Mouse (Mus musculus): ENCODE data around the gene Ceacam19. TPM values are rescaled to one million over a fixed set of nuclear protein-coding genes. Genes with fewer than 3 reads are reported as not detected.

The Ceacam19 gene
- polyA plus RNA-seq, 1 experiment from 2014 or later: not detected

DNA sequence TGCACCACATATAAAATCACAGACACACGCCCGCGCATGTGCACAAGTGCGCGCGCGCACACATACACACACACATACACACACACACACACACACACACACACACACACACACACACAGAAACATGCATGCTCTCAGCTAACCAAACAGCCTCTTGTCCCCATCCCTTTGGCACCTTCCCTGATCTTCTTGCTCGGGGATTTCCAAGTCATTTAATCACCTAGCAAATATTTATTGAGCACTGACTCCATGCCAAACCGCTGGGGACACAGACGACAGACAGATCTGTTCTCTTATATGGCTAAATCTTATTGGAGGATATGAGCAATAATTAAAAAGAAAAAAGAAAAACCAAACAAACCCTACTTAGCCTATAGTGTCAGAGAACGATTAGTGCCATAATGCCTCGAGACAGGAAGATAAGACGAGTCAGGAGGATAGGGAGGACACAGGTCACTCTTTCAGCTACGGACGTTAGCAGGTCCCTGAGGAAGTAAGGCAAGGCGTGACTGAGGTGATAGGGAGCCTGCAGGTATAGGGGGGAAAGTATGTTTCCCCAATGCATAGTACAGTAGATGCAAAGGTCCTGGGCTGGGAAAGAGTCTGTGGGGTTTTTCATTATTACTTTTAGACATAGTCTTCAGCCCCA lies 19.9 kb downstream of the Ceacam19 start:
- H3K4me1 ChIP-seq (ENCODE audit: control insufficient read depth, insufficient read depth, low read length): no peaks in the 10 kb centered on the region

GRCm38 (mm10) chr7:19866490-19866889 lies 21.3 kb downstream of the Ceacam19 start:
- no peak overlapping the region for H3K27ac ChIP-seq (ENCODE audit: low read depth, low read length)
- no peak for ATAC-seq (ENCODE audit: low read depth)
- 79% methylated on average over 6 of the region's 6 CpGs for WGBS

More for the DNA sequence above, 19.9 kb downstream of the Ceacam19 start:
- Histone ChIP-seq H3K27me3 (ENCODE audit: control insufficient read depth, insufficient read depth, low read length) (no peaks in the 10 kb centered on the region), H3K36me3 (ENCODE audit: control insufficient read depth, insufficient read depth, low read length) (no peaks in the 10 kb centered on the region), H3K4me3 (ENCODE audit: low read depth, low read length) (no peak overlapping the region), H3K9me3 (ENCODE audit: control insufficient read depth, low read length) (no peaks in the 10 kb centered on the region), H3K27ac (ENCODE audit: low read depth, low read length) (no peak overlapping the region), H3K9ac (replicated peaks; ENCODE audit: low read depth, low read length) (no peak overlapping the region), H3K4me2 (ENCODE audit: low read depth, low read length) (no peak overlapping the region)
- 92% methylated on average over 16 of the region's 16 CpGs for WGBS
- no peak for ATAC-seq (ENCODE audit: low read depth)

GRCm38 (mm10) chr7:19865246-19866036 lies 22.3 kb downstream of the Ceacam19 start:
- Histone ChIP-seq H3K4me1 (ENCODE audit: control insufficient read depth, insufficient read depth, low read length) (no peaks in the 10 kb centered on the region), H3K4me3 (ENCODE audit: low read depth, low read length) (no peak overlapping the region), H3K9ac (replicated peaks; ENCODE audit: low read depth, low read length) (no peak overlapping the region), H3K4me2 (ENCODE audit: low read depth, low read length) (no peak overlapping the region), H3K27ac (ENCODE audit: low read depth, low read length) (no peak overlapping the region), H3K27me3 (ENCODE audit: control insufficient read depth, insufficient read depth, low read length) (no peaks in the 10 kb centered on the region), H3K9me3 (ENCODE audit: control insufficient read depth, low read length) (no peaks in the 10 kb centered on the region), H3K36me3 (ENCODE audit: control insufficient read depth, insufficient read depth, low read length) (no peaks in the 10 kb centered on the region)
- WGBS: 86% methylated on average over 8 of the region's 8 CpGs
- no peak for ATAC-seq (ENCODE audit: low read depth)

More at GRCm38 (mm10) chr7:19866490-19866889, 21.3 kb downstream of the Ceacam19 start:
- Histone ChIP-seq H3K27me3 (ENCODE audit: control insufficient read depth, insufficient read depth, low read length) (no peaks in the 10 kb centered on the region), H3K4me3 (ENCODE audit: low read depth, low read length) (no peak overlapping the region), H3K4me2 (ENCODE audit: low read depth, low read length) (no peak overlapping the region), H3K9ac (replicated peaks; ENCODE audit: low read depth, low read length) (no peak overlapping the region), H3K9me3 (ENCODE audit: control insufficient read depth, low read length) (no peaks in the 10 kb centered on the region), H3K36me3 (ENCODE audit: control insufficient read depth, insufficient read depth, low read length) (no peaks in the 10 kb centered on the region), H3K4me1 (ENCODE audit: control insufficient read depth, insufficient read depth, low read length) (no peaks in the 10 kb centered on the region)

DNA sequence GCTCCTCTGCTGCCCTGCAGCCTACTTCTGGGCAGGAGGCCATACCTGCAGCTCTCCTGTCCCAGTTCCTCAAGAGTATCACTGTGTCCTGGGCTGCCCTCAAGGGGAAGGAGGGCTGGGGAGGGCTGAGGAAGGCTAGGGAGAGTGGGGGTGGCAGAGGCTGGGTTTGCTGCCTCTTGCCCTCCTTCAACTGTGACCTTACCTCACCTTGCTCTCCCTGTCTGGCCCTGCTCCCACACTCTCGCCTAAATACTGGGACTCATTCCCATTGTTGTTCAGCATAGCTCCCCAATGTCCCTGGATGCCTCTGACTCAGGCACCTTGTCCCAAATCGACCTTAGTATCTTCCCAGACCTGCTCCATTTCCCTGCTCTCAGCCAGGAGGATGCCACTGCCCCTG lies 23.5 kb downstream of the Ceacam19 start:
- Histone ChIP-seq H3K9me3 (ENCODE audit: control insufficient read depth, low read length) (no peaks in the 10 kb centered on the region), H3K36me3 (ENCODE audit: control insufficient read depth, insufficient read depth, low read length) (no peaks in the 10 kb centered on the region), H3K4me3 (ENCODE audit: low read depth, low read length) (no peak overlapping the region), H3K9ac (replicated peaks; ENCODE audit: low read depth, low read length) (no peak overlapping the region), H3K27ac (ENCODE audit: low read depth, low read length) (no peak overlapping the region), H3K4me1 (ENCODE audit: control insufficient read depth, insufficient read depth, low read length) (no peaks in the 10 kb centered on the region), H3K27me3 (ENCODE audit: control insufficient read depth, insufficient read depth, low read length) (no peaks in the 10 kb centered on the region), H3K4me2 (ENCODE audit: low read depth, low read length) (no peak overlapping the region)
- WGBS: 52% methylated on average over 2 of the region's 2 CpGs
- no peak for ATAC-seq (ENCODE audit: low read depth)

GRCm38 (mm10) chr7:19861199-19861598 lies 26.6 kb downstream of the Ceacam19 start, which contains the start of gene Ceacam16:
TSS of gene Ceacam16 (minus strand) at chr7:19861299.
- H3K36me3 ChIP-seq (ENCODE audit: control insufficient read depth, insufficient read depth, low read length): no peaks in the 10 kb centered on the region
- H3K4me2 ChIP-seq (ENCODE audit: low read depth, low read length): no peak within 1 kb of the TSS
- no peak within 1 kb of the TSS for H3K4me3 ChIP-seq (ENCODE audit: low read depth, low read length)
- no peak within 1 kb of the TSS for H3K27ac ChIP-seq (ENCODE audit: low read depth, low read length)
- 85% methylated on average over 9 of the region's 9 CpGs for WGBS
- H3K4me1 ChIP-seq (ENCODE audit: control insufficient read depth, insufficient read depth, low read length): no peaks in the 10 kb centered on the region
- ATAC-seq (ENCODE audit: low read depth): no peak
- H3K9ac ChIP-seq (replicated peaks; ENCODE audit: low read depth, low read length): no peak within 1 kb of the TSS
- H3K27me3 ChIP-seq (ENCODE audit: control insufficient read depth, insufficient read depth, low read length): no peaks in the 10 kb centered on the region
- no peaks in the 10 kb centered on the region for H3K9me3 ChIP-seq (ENCODE audit: control insufficient read depth, low read length)

DNA sequence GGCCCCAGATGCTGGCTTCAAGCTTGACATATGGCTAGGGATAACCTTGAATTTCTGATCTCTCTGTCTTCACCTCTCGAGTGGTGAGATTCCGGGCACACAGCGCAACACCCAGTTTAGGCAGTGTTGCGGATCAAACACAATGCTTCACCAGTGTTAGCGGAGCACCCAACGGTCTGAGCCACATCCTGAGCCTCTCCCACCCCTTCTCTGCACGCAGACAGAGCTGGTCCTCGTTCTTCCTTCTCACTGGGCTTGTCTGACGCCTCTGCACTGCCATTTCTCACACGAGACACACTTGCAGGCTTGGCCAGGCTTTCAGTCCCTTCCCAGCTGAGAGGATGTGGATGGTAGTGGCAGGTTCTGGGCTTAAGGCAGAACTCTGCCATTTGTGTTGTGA lies 28.0 kb downstream of the Ceacam19 start:
- Histone ChIP-seq H3K27ac (ENCODE audit: low read depth, low read length) (no peak overlapping the region), H3K4me2 (ENCODE audit: low read depth, low read length) (no peak overlapping the region), H3K4me1 (ENCODE audit: control insufficient read depth, insufficient read depth, low read length) (no peaks in the 10 kb centered on the region), H3K9me3 (ENCODE audit: control insufficient read depth, low read length) (no peaks in the 10 kb centered on the region), H3K36me3 (ENCODE audit: control insufficient read depth, insufficient read depth, low read length) (no peaks in the 10 kb centered on the region), H3K27me3 (ENCODE audit: control insufficient read depth, insufficient read depth, low read length) (no peaks in the 10 kb centered on the region), H3K9ac (replicated peaks; ENCODE audit: low read depth, low read length) (no peak overlapping the region), H3K4me3 (ENCODE audit: low read depth, low read length) (no peak overlapping the region)
- 75% methylated on average over 10 of the region's 10 CpGs for WGBS
- no peak for ATAC-seq (ENCODE audit: low read depth)

GRCm38 (mm10) chr7:19856283-19856682 lies 31.5 kb downstream of the Ceacam19 start:
- Histone ChIP-seq H3K4me1 (ENCODE audit: control insufficient read depth, insufficient read depth, low read length) (no peaks in the 10 kb centered on the region), H3K4me3 (ENCODE audit: low read depth, low read length) (no peak overlapping the region), H3K9ac (replicated peaks; ENCODE audit: low read depth, low read length) (no peak overlapping the region), H3K27me3 (ENCODE audit: control insufficient read depth, insufficient read depth, low read length) (no peaks in the 10 kb centered on the region), H3K4me2 (ENCODE audit: low read depth, low read length) (no peak overlapping the region), H3K9me3 (ENCODE audit: control insufficient read depth, low read length) (no peaks in the 10 kb centered on the region), H3K27ac (ENCODE audit: low read depth, low read length) (no peak overlapping the region), H3K36me3 (ENCODE audit: control insufficient read depth, insufficient read depth, low read length) (no peaks in the 10 kb centered on the region)
- no peak for ATAC-seq (ENCODE audit: low read depth)
- 89% methylated on average over 6 of the region's 6 CpGs for WGBS

DNA sequence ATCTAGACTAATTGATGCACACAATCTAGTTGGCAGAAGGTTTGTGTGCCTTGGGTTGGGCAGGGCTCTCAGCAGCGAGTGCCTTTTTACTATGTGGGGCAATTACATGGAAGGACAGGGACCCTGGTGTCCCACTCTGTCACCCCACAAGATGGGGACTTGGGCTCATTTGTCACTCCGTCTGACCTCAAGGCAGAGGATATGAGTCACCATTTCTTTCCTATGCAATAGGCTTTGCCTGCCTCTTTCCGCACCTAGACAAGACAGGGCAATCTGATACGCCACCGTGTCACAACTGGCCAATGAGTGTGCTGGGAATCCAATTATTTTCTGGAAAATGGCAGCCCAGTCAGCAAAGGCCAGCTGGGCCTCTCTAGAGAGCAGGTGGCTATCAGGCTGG lies 32.1 kb downstream of the Ceacam19 start:
- no peaks in the 10 kb centered on the region for H3K36me3 ChIP-seq (ENCODE audit: control insufficient read depth, insufficient read depth, low read length)
- ATAC-seq (ENCODE audit: low read depth): no peak

GRCm38 (mm10) chr7:19853526-19853925 lies 34.2 kb downstream of the Ceacam19 start:
- Histone ChIP-seq H3K9ac (replicated peaks; ENCODE audit: low read depth, low read length) (no peak overlapping the region), H3K4me3 (ENCODE audit: low read depth, low read length) (no peak overlapping the region), H3K27me3 (ENCODE audit: control insufficient read depth, insufficient read depth, low read length) (no peaks in the 10 kb centered on the region), H3K9me3 (ENCODE audit: control insufficient read depth, low read length) (no peaks in the 10 kb centered on the region), H3K36me3 (ENCODE audit: control insufficient read depth, insufficient read depth, low read length) (no peaks in the 10 kb centered on the region), H3K4me1 (ENCODE audit: control insufficient read depth, insufficient read depth, low read length) (no peaks in the 10 kb centered on the region), H3K27ac (ENCODE audit: low read depth, low read length) (no peak overlapping the region), H3K4me2 (ENCODE audit: low read depth, low read length) (no peak overlapping the region)
- ATAC-seq (ENCODE audit: low read depth): no peak
- WGBS: 92% methylated on average over 20 of the region's 20 CpGs

More for the DNA sequence above, 32.1 kb downstream of the Ceacam19 start:
- no peaks in the 10 kb centered on the region for H3K4me1 ChIP-seq (ENCODE audit: control insufficient read depth, insufficient read depth, low read length)
- H3K4me2 ChIP-seq (ENCODE audit: low read depth, low read length): no peak overlapping the region
- no peak overlapping the region for H3K4me3 ChIP-seq (ENCODE audit: low read depth, low read length)
- no peak overlapping the region for H3K27ac ChIP-seq (ENCODE audit: low read depth, low read length)
- no peaks in the 10 kb centered on the region for H3K27me3 ChIP-seq (ENCODE audit: control insufficient read depth, insufficient read depth, low read length)
- WGBS: 87% methylated on average over 5 of the region's 5 CpGs
- no peaks in the 10 kb centered on the region for H3K9me3 ChIP-seq (ENCODE audit: control insufficient read depth, low read length)
- H3K9ac ChIP-seq (replicated peaks; ENCODE audit: low read depth, low read length): no peak overlapping the region
